Mouse (Mus musculus) spleen, postnatal 14 days (tissue): ENCODE results near the gene Ckap4.

Experiments used
- DNase-seq, 2 experiments: peaks; one replicate each; pipeline ENCODE4 v3.0.0; 2021 to 2022; ENCODE audit warnings: low spot score in 2 of 2

Ckap4 gene

GRCm38 (mm10) chr10:84533912-84534671 lies at the start of gene Ckap4:
Gene Ckap4, minus strand, starts transcription at chr10:84534062.
- peak in 1 of 2 experiments; percentile 32 for DNase-seq

- DNase-seq: no peak
These were observed 48.4 kb upstream of the Ckap4 start for GRCm38 (mm10) chr10:84582236-84582635.

- DNase-seq: no peak
These were observed 47.3 kb upstream of the Ckap4 start for GRCm38 (mm10) chr10:84581191-84581590.

GRCm38 (mm10) chr10:84579527-84579926 lies 45.7 kb upstream of the Ckap4 start:
- DNase-seq: no peak

GRCm38 (mm10) chr10:84578738-84579137 lies 44.9 kb upstream of the Ckap4 start:
- no peak for DNase-seq

- peak; percentile 48 to 70 for DNase-seq
These were observed 43.3 kb upstream of the Ckap4 start for GRCm38 (mm10) chr10:84577071-84577727.

- peak; percentile 89 to 91 for DNase-seq
These were observed 42.7 kb upstream of the Ckap4 start, which contains the start of gene Tcp11l2 for GRCm38 (mm10) chr10:84576395-84577070. Gene Tcp11l2, plus strand, starts transcription at chr10:84576626.

GRCm38 (mm10) chr10:84576029-84576394 lies 42.1 kb upstream of the Ckap4 start:
- DNase-seq: no peak

- no peak for DNase-seq
These were observed 40.0 kb upstream of the Ckap4 start for GRCm38 (mm10) chr10:84573671-84574420.

GRCm38 (mm10) chr10:84571052-84571639 lies 37.3 kb upstream of the Ckap4 start:
- no peak for DNase-seq

GRCm38 (mm10) chr10:84564427-84564826 lies 30.6 kb upstream of the Ckap4 start:
- DNase-seq: no peak

GRCm38 (mm10) chr10:84562567-84563554 lies 29.0 kb upstream of the Ckap4 start:
- DNase-seq: peak; percentile 15 to 30

GRCm38 (mm10) chr10:84562121-84562520 lies 28.3 kb upstream of the Ckap4 start:
- no peak for DNase-seq

GRCm38 (mm10) chr10:84559986-84560385 lies 26.1 kb upstream of the Ckap4 start:
- DNase-seq: no peak

GRCm38 (mm10) chr10:84558511-84558910 lies 24.6 kb upstream of the Ckap4 start:
- DNase-seq: no peak

GRCm38 (mm10) chr10:84556120-84556519 lies 22.3 kb upstream of the Ckap4 start:
- no peak for DNase-seq

GRCm38 (mm10) chr10:84554291-84555009 lies 20.6 kb upstream of the Ckap4 start:
- no peak for DNase-seq

- DNase-seq: no peak
These were observed 18.6 kb upstream of the Ckap4 start for GRCm38 (mm10) chr10:84552477-84552876.

- DNase-seq: no peak
These were observed 18.0 kb upstream of the Ckap4 start for GRCm38 (mm10) chr10:84551846-84552245.

- DNase-seq: no peak
These were observed 16.0 kb upstream of the Ckap4 start for GRCm38 (mm10) chr10:84549920-84550293.
